Mouse (Mus musculus) ES-E14 (cell line): Measurements from ENCODE around the gene Gm48552.

ENCODE experiments used
- CHD2 ChIP-seq: IDR thresholded peaks from 2 replicates; pipeline ENCODE4 v1.6.1; 2014; ENCODE audit warnings: mild to moderate bottlenecking, low read depth, low read length, inconsistent platforms
- ZNF384 ChIP-seq: IDR thresholded peaks from 2 replicates; pipeline ENCODE4 v1.6.1; 2012; ENCODE audit warnings: low read depth, low read length, inconsistent platforms

- TF ChIP-seq ZNF384 (no peak), CHD2 (no peak)
These were observed 22.9 kb downstream of the Gm48552 start for GRCm38 (mm10) chr10:81411471-81412400.
